Mouse (Mus musculus) cerebellum, adult 8-10 months (tissue): ENCODE measurements around the gene Gsto1.

Experiments
- DNase-seq: peaks from one replicate; pipeline ENCODE4 v3.0.0; 2022

Gene Gsto1

GRCm38 (mm10) chr19:47890489-47891130 is 35.8 kb downstream of the Gsto1 start:
- no peak for DNase-seq

GRCm38 (mm10) chr19:47891562-47892312 is 37.0 kb downstream of the Gsto1 start:
- no peak for DNase-seq

- no peak for DNase-seq
Measured at GRCm38 (mm10) chr19:47893092-47893491, 38.3 kb downstream of the Gsto1 start.

GRCm38 (mm10) chr19:47898472-47899079 is 43.8 kb downstream of the Gsto1 start:
- DNase-seq: no peak

GRCm38 (mm10) chr19:47900012-47900411 is 45.2 kb downstream of the Gsto1 start:
- no peak for DNase-seq

- no peak for DNase-seq
Measured at GRCm38 (mm10) chr19:47900558-47900957, 45.8 kb downstream of the Gsto1 start.

GRCm38 (mm10) chr19:47902316-47903201 is 47.8 kb downstream of the Gsto1 start:
- DNase-seq: no peak

- DNase-seq: no peak
Measured at GRCm38 (mm10) chr19:47903679-47904078, 48.9 kb downstream of the Gsto1 start.

- no peak for DNase-seq
Measured at GRCm38 (mm10) chr19:47905081-47905480, 50.3 kb downstream of the Gsto1 start.

- no peak for DNase-seq
Measured at GRCm38 (mm10) chr19:47905603-47906002, 50.8 kb downstream of the Gsto1 start.

GRCm38 (mm10) chr19:47907596-47907995 is 52.8 kb downstream of the Gsto1 start:
- no peak for DNase-seq

- DNase-seq: no peak
Measured at GRCm38 (mm10) chr19:47908961-47909371, 54.2 kb downstream of the Gsto1 start.

- DNase-seq: no peak
Measured at GRCm38 (mm10) chr19:47909387-47910116, 54.8 kb downstream of the Gsto1 start.

GRCm38 (mm10) chr19:47910117-47910618 is 55.4 kb downstream of the Gsto1 start:
- no peak for DNase-seq

- no peak for DNase-seq
Measured at GRCm38 (mm10) chr19:47910751-47911150, 56.0 kb downstream of the Gsto1 start.

GRCm38 (mm10) chr19:47913344-47913743 is 58.6 kb downstream of the Gsto1 start:
- DNase-seq: no peak

- DNase-seq: no peak
Measured at GRCm38 (mm10) chr19:47914191-47914590, 59.4 kb downstream of the Gsto1 start.
